Mouse (Mus musculus) hematopoietic stem cell, adult 5-6 weeks (primary cell): ENCODE measurements around the gene Lmcd1. TPM values are rescaled to one million over a fixed set of nuclear protein-coding genes. Genes with fewer than 3 reads are reported as not detected.

Experiments
- total RNA-seq: library from RNA; stranded (forward); fragments of 172-1452, 232-1000 nt; gene quantifications from 2 replicates; pipeline ENCODE4 v1.2.3, GENCODE M21; 2017

Lmcd1 gene
- total RNA-seq, 1 experiment from 2014 or later: 2.5 TPM

Other genes with a start within 250 kb of the Lmcd1 start
- gene Ssu2, start 114.3 kb downstream of the Lmcd1 start, total RNA-seq: not detected in 2 replicates
- gene Cav3, start 185.7 kb downstream of the Lmcd1 start, total RNA-seq: not detected in 2 replicates
- gene Oxtr, start 216.2 kb downstream of the Lmcd1 start, total RNA-seq: not detected in 2 replicates